Mouse (Mus musculus) thymus, adult 2 months (tissue): ENCODE results near the gene Hdac6. TPM values are rescaled to one million over a fixed set of nuclear protein-coding genes. Genes with fewer than 3 reads are reported as not detected.

Experiments
- DNase-seq: peaks from one replicate; pipeline ENCODE4 v3.0.0; 2021
- H3K27ac ChIP-seq: fragments of 200-500 bp; 2 replicates; pipeline ENCODE4 v1.5.1; 2012; ENCODE audit warnings: low read length, control low read depth; ENCODE audit not compliant: control insufficient read depth, insufficient read depth
- H3K27me3 ChIP-seq: fragments of 200-500 bp; 2 replicates; pipeline ENCODE4 v1.6.1; 2012; ENCODE audit warnings: mild to moderate bottlenecking, low read length, moderate library complexity, mixed read lengths; ENCODE audit not compliant: control insufficient read depth, insufficient read depth
- H3K36me3 ChIP-seq: fragments of 200-500 bp; 2 replicates; pipeline ENCODE4 v1.6.1; 2012; ENCODE audit warnings: mild to moderate bottlenecking, low read length, moderate library complexity; ENCODE audit not compliant: control insufficient read depth, insufficient read depth
- H3K4me1 ChIP-seq: fragments of 200-500 bp; replicated peaks from 2 replicates; pipeline ENCODE4 v1.6.1; 2012; ENCODE audit warnings: low read length; ENCODE audit not compliant: control insufficient read depth, insufficient read depth
- H3K4me3 ChIP-seq: fragments of 200-500 bp; 2 replicates; pipeline ENCODE4 v1.5.1; 2012; ENCODE audit warnings: mild to moderate bottlenecking, low read length, control low read depth, moderate library complexity; ENCODE audit not compliant: control insufficient read depth, insufficient read depth
- CTCF ChIP-seq: fragments of 200-500 bp; IDR thresholded peaks from 2 replicates; pipeline ENCODE4 v1.5.1; 2012; ENCODE audit warnings: mild to moderate bottlenecking, control low read depth, low read length, moderate library complexity, borderline replicate concordance; ENCODE audit not compliant: control insufficient read depth, poor library complexity, insufficient read depth; ENCODE audit errors: extremely low read depth
- POLR2A ChIP-seq: fragments of 200-500 bp; IDR thresholded peaks from 2 replicates; pipeline ENCODE4 v1.6.1; 2012; ENCODE audit warnings: mild to moderate bottlenecking, low read length, control low read depth, moderate library complexity; ENCODE audit not compliant: control insufficient read depth, poor library complexity, insufficient read depth; ENCODE audit errors: extremely low read depth
- WGBS: fragments of 180-500 bp; shearing (Covaris S2); methylation state at CpG from one replicate; pipeline ENCODE4 v1.1.7; 2018; 5-methylcytosine and 5-hydroxymethylcytosine counted together
- polyA plus RNA-seq: library from polyadenylated mRNA; depleted of rRNA; stranded (reverse); fragments of >200 nt; gene quantifications from 2 replicates; pipeline ENCODE4 v1.2.3, GENCODE M21; 2012; rRNA removed

Gene Hdac6
- polyA plus RNA-seq, 1 experiment: 32.0 TPM

DNA sequence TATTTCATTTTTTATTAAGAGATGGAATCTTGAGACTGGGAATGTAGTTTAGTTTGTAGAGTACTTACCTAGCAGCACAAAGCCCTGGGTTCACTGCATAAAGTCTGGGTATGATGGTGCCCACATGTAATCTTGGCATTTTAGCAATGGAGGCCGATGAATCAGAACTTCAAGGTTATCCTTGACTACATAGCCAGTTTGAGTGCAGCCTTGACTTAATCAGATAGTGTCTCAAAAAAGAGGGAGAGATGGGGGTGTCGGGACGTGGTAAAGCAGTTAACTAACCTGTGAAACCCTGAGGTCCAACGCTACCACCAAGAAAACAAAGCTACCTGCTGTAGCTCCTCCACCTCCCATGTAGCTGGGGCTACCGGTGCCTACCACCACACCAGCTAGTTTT lies 43.2 kb downstream of the Hdac6 start:
- no peak overlapping the region for H3K4me3 ChIP-seq
- H3K4me1 ChIP-seq: 0 out of 2 replicates have a peak, but pooled peaks cover 2% of the 10 kb centered on the region
- H3K36me3 ChIP-seq: no peaks in the 10 kb centered on the region
- H3K27me3 ChIP-seq: no peaks in the 10 kb centered on the region
- TF ChIP-seq CTCF (no peak), POLR2A (no peak)
- WGBS: 96% methylated on average over 5 of the region's 5 CpGs
- no peak for DNase-seq
- H3K27ac ChIP-seq: no peak overlapping the region

GRCm38 (mm10) chrX:7898880-7899874 lies 48.5 kb downstream of the Hdac6 start, which contains the start of the genes Pqbp1 and Timm17b:
Gene Pqbp1, minus strand, starts transcription at chrX:7899269.
Gene Timm17b, plus strand, starts transcription at chrX:7899357.
- Histone ChIP-seq H3K4me1 (0 out of 2 replicates have a peak, but pooled peaks cover 2% of the 10 kb centered on the region), H3K27ac (peak within 1 kb of the TSS; percentile 96), H3K4me3 (peak within 1 kb of the TSS; percentile 100), H3K27me3 (no peaks in the 10 kb centered on the region), H3K36me3 (peaks cover 15% of the 10 kb centered on the region; the same call in 1 of the 2 replicates)
- TF ChIP-seq CTCF: no peak
- TF ChIP-seq POLR2A: peak; percentile 55; the same call in 1 of the 2 replicates
- 3% methylated on average over 62 of the region's 62 CpGs for WGBS
- peak; percentile 84 for DNase-seq

- H3K27me3 ChIP-seq: no peaks in the 10 kb centered on the region
Measured at GRCm38 (mm10) chrX:7898211-7898610, 49.5 kb downstream of the Hdac6 start.

GRCm38 (mm10) chrX:7883841-7884567 lies 63.7 kb downstream of the Hdac6 start, which contains the start of gene Slc35a2:
Gene Slc35a2, plus strand, starts transcription at chrX:7884028.
- Histone ChIP-seq H3K4me3 (peak within 1 kb of the TSS; percentile 80), H3K27ac (no peak within 1 kb of the TSS), H3K4me1 (peaks cover 11% of the 10 kb centered on the region), H3K27me3 (no peaks in the 10 kb centered on the region), H3K36me3 (no peaks in the 10 kb centered on the region)
- DNase-seq: peak; percentile 55
- TF ChIP-seq POLR2A (0 out of 2 replicates have a peak, but pooled peaks have one; percentile 26), CTCF (no peak)
- WGBS: under 1% methylated on average over 44 of the region's 49 CpGs

More at GRCm38 (mm10) chrX:7898211-7898610, 49.5 kb downstream of the Hdac6 start:
- peaks cover 16% of the 10 kb centered on the region; the same call in 1 of the 2 replicates for H3K36me3 ChIP-seq
- 12% methylated on average over 13 of the region's 13 CpGs for WGBS
- H3K4me3 ChIP-seq: peak overlapping the region; percentile 100
- DNase-seq: peak; percentile 13
- H3K4me1 ChIP-seq: 0 out of 2 replicates have a peak, but pooled peaks cover 2% of the 10 kb centered on the region
- peak overlapping the region; percentile 96; the same call in 1 of the 2 replicates for H3K27ac ChIP-seq
- no peak for TF ChIP-seq POLR2A
- TF ChIP-seq CTCF: no peak

Other genes starting within 250 kb of the Hdac6 start
- 86.6 and 105 TPM in 2 replicates for gene Wdr45, start 233.6 kb downstream of the Hdac6 start, polyA plus RNA-seq
- gene Gm45208, start 225.6 kb downstream of the Hdac6 start, polyA plus RNA-seq: 1.8 and 1.9 TPM in 2 replicates
- gene Praf2, start 219.4 kb downstream of the Hdac6 start, polyA plus RNA-seq: 39.9 and 44.4 TPM in 2 replicates
- gene Ccdc120, start 197.0 kb downstream of the Hdac6 start, polyA plus RNA-seq: 6.8 and 9.3 TPM in 2 replicates
- gene Tfe3, start 185.3 kb downstream of the Hdac6 start, polyA plus RNA-seq: 26.4 and 29.5 TPM in 2 replicates
- 68.4 and 73.1 TPM in 2 replicates for gene Gripap1, start 158.1 kb downstream of the Hdac6 start, polyA plus RNA-seq
- 1.1 TPM in 2 replicates for gene Kcnd1, start 125.6 kb downstream of the Hdac6 start, polyA plus RNA-seq
- 112 TPM in 2 replicates for gene Otud5, start 106.5 kb downstream of the Hdac6 start, polyA plus RNA-seq
- 53.6 and 54.6 TPM in 2 replicates for gene Pim2, start 69.6 kb downstream of the Hdac6 start, polyA plus RNA-seq
- gene Slc35a2, start 63.9 kb downstream of the Hdac6 start, polyA plus RNA-seq: 81.7 and 100 TPM in 2 replicates
- 101 and 109 TPM in 2 replicates for gene Pqbp1, start 48.6 kb downstream of the Hdac6 start, polyA plus RNA-seq
- 66.8 and 74.8 TPM in 2 replicates for gene Timm17b, start 48.5 kb downstream of the Hdac6 start, polyA plus RNA-seq
- not detected in 2 replicates for gene Gm10491, start 40.1 kb downstream of the Hdac6 start, polyA plus RNA-seq
- gene Gm10490, start 38.3 kb downstream of the Hdac6 start, polyA plus RNA-seq: not detected in 2 replicates
- 0.14 and 0.15 TPM in 2 replicates for gene Pcsk1n, start 28.1 kb downstream of the Hdac6 start, polyA plus RNA-seq
- not detected in 2 replicates for gene Eras, start 19.3 kb downstream of the Hdac6 start, polyA plus RNA-seq
- 2.7 and 2.9 TPM in 2 replicates for gene Gata1, start 30.2 kb upstream of the Hdac6 start, polyA plus RNA-seq
- gene Glod5, start 70.6 kb upstream of the Hdac6 start, polyA plus RNA-seq: not detected in 2 replicates
- gene Suv39h1, start 126.9 kb upstream of the Hdac6 start, polyA plus RNA-seq: 69.4 and 74.6 TPM in 2 replicates
- 88.5 and 102 TPM in 2 replicates for gene Was, start 142.6 kb upstream of the Hdac6 start, polyA plus RNA-seq
- gene Wdr13, start 185.0 kb upstream of the Hdac6 start, polyA plus RNA-seq: 128 and 141 TPM in 2 replicates
- gene Rbm3, start 198.0 kb upstream of the Hdac6 start, polyA plus RNA-seq: 220 and 225 TPM in 2 replicates
- gene Tbc1d25, start 228.3 kb upstream of the Hdac6 start, polyA plus RNA-seq: 35.0 and 36.3 TPM in 2 replicates
- gene Ebp, start 245.6 kb upstream of the Hdac6 start, polyA plus RNA-seq: 71.1 and 98.2 TPM in 2 replicates